Mouse (Mus musculus): Measurements from ENCODE around the gene Slc16a3.

DNA sequence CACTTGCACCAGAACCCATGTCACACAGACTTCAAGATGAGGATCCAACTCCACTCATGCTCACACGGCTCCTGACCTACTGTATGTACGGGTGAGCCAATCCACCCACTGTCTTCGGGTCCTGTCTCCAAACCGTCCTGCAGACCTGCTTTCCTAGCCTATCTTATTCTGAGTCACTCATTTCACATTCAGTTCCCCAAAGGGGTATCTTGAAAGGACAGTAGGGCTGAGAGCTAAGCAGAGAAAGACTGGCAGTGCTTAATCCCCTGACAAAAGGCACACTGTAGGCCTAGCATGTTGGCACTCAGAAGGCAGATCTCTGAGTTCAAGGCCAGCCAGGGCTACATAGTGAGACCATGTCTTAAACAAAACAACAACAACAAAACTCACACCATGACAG, 40.1 kb downstream of the Slc16a3 start:
- TF ChIP-seq CTCF (conservative IDR thresholded peaks at IDR 0.05; ENCODE audit: insufficient read depth, insufficient read length, low read depth, low read length): no peak
- TF ChIP-seq POLR2A (IDR thresholded peaks at IDR 0.05; ENCODE audit: low read depth, low read length): no peak
